Mouse (Mus musculus) heart, embryonic 11.5 days (tissue): ENCODE data around the gene Rnf212b. TPM values are rescaled to one million over a fixed set of nuclear protein-coding genes. Genes with fewer than 3 reads are reported as not detected.

ENCODE experiments used
- polyA plus RNA-seq: library from polyadenylated mRNA; unstranded; fragments of >200 nt; fragmentation: Nextera tagmentation; extraction: Ambion mirVana; gene quantifications from 2 replicates; pipeline ENCODE4 v1.2.1, GENCODE M21; 2014

Gene Rnf212b
- polyA plus RNA-seq, 1 experiment from 2014 or later: not detected

Other genes with a start within 250 kb of the Rnf212b start
- gene Ajuba, start 236.6 kb upstream of the Rnf212b start, polyA plus RNA-seq: 23.4 and 30.7 TPM in 2 replicates
- gene 4931414P19Rik, start 208.1 kb upstream of the Rnf212b start, polyA plus RNA-seq: 4.4 and 4.5 TPM in 2 replicates
- gene Psmb5, start 196.1 kb upstream of the Rnf212b start, polyA plus RNA-seq: 364 and 386 TPM in 2 replicates
- gene Psmb11, start 192.7 kb upstream of the Rnf212b start, polyA plus RNA-seq: not detected in 2 replicates
- not detected in 2 replicates for gene Gm17606, start 173.2 kb upstream of the Rnf212b start, polyA plus RNA-seq
- gene Cdh24, start 172.8 kb upstream of the Rnf212b start, polyA plus RNA-seq: 2.9 and 3.1 TPM in 2 replicates
- 56.7 and 60.8 TPM in 2 replicates for gene 1700123O20Rik, start 127.9 kb upstream of the Rnf212b start, polyA plus RNA-seq
- 72.1 and 96.8 TPM in 2 replicates for gene Acin1, start 127.2 kb upstream of the Rnf212b start, polyA plus RNA-seq
- gene Gm29776, start 115.3 kb upstream of the Rnf212b start, polyA plus RNA-seq: 0.15 and 0.36 TPM in 2 replicates
- not detected in 2 replicates for gene Cebpe, start 102.0 kb upstream of the Rnf212b start, polyA plus RNA-seq
- gene Slc7a8, start 32.2 kb upstream of the Rnf212b start, polyA plus RNA-seq: 4.8 and 5.6 TPM in 2 replicates
- 6.5 and 6.7 TPM in 2 replicates for gene Homez, start 56.8 kb downstream of the Rnf212b start, polyA plus RNA-seq
- gene Ppp1r3e, start 63.4 kb downstream of the Rnf212b start, polyA plus RNA-seq: 0.94 and 1.8 TPM in 2 replicates
- 3.3 TPM in 2 replicates for gene Bcl2l2, start 69.2 kb downstream of the Rnf212b start, polyA plus RNA-seq
- 0.31 TPM in 1 of 2 replicates, not detected in the other for gene Gm20521, start 69.3 kb downstream of the Rnf212b start, polyA plus RNA-seq
- gene Pabpn1, start 78.4 kb downstream of the Rnf212b start, polyA plus RNA-seq: 89.5 and 99.0 TPM in 2 replicates
- gene Slc22a17, start 99.0 kb downstream of the Rnf212b start, polyA plus RNA-seq: 26.0 and 28.7 TPM in 2 replicates
- gene Efs, start 112.0 kb downstream of the Rnf212b start, polyA plus RNA-seq: 11.0 and 12.7 TPM in 2 replicates
- not detected in 2 replicates for gene Il25, start 118.6 kb downstream of the Rnf212b start, polyA plus RNA-seq
- gene Cmtm5, start 122.1 kb downstream of the Rnf212b start, polyA plus RNA-seq: 0.49 and 0.90 TPM in 2 replicates
- 2,306 and 2,903 TPM in 2 replicates for gene Myh6, start 152.8 kb downstream of the Rnf212b start, polyA plus RNA-seq
- gene Gm17428, start 162.8 kb downstream of the Rnf212b start, polyA plus RNA-seq: not detected in 2 replicates
- 3,446 and 4,122 TPM in 2 replicates for gene Myh7, start 180.5 kb downstream of the Rnf212b start, polyA plus RNA-seq
- gene Ngdn, start 201.3 kb downstream of the Rnf212b start, polyA plus RNA-seq: 60.3 and 62.1 TPM in 2 replicates